Mouse (Mus musculus): ENCODE results near the gene Sh2d4b. TPM values are rescaled to one million over a fixed set of nuclear protein-coding genes. Genes with fewer than 3 reads are reported as not detected.
A peak's percentile ranks its signal among the peaks of the same experiment; 100 is the strongest.

Sh2d4b gene
- polyA plus RNA-seq, 1 experiment, result 0.40 TPM

DNA sequence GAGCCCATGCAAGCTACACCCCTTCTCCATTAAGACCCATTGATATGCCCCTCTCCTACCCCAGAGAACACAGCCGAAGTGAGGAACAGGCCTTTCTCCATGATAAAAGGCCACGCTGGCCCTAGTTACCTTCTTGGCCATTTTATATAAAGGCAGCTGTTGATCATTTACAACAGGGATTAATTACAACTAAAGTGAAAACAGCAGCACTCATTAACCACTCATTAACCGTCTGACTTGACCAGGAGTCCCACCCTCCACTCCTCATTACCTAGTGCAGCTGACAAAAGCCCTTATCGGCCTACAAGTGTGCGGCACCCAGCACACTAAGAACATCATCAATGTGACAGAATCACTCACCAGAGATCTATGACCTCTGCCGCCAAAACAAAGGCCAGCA is 20.6 kb upstream of the Sh2d4b start:
- no peak for TF ChIP-seq CTCF (IDR thresholded peaks at IDR 0.05; ENCODE audit: low read depth, low read length)
- no peak for TF ChIP-seq POLR2A (IDR thresholded peaks at IDR 0.05; ENCODE audit: borderline replicate concordance, low read depth, low read length)
- Histone ChIP-seq H3K4me3 (ENCODE audit: insufficient read depth, low read length) (no peak overlapping the region), H3K27ac (ENCODE audit: insufficient read depth, low read depth, low read length) (no peak overlapping the region), H3K4me1 (ENCODE audit: control insufficient read depth, insufficient read depth, low read length) (peaks cover 21% of the 10 kb centered on the region)

DNA sequence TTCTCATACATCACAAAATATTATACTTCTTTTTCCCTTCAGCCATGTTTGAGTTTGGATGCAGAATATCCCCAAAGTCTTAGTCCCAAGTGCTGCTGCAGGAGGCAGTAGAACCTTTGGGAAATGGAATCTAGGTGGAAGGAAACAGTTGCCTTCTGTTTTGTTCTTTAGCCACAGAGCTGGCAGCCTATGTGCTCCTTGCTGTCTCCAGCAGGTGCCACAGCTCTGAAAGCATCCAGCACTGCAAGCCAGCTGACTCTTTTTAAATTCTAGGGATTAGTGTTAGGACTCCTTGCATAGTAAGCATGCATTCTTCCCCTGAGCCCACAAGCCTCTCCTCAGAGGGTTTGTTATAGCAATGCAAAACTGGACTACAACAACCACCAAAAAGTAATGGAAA is 18.5 kb upstream of the Sh2d4b start:
- peaks cover 15% of the 10 kb centered on the region for H3K4me1 ChIP-seq (ENCODE audit: control insufficient read depth, insufficient read depth, low read length)
- H3K4me3 ChIP-seq (ENCODE audit: insufficient read depth, low read length), result no peak overlapping the region
- TF ChIP-seq CTCF (IDR thresholded peaks at IDR 0.05; ENCODE audit: low read depth, low read length) (no peak), POLR2A (IDR thresholded peaks at IDR 0.05; ENCODE audit: borderline replicate concordance, low read depth, low read length) (no peak)
- no peak overlapping the region for H3K27ac ChIP-seq (ENCODE audit: insufficient read depth, low read depth, low read length)

DNA sequence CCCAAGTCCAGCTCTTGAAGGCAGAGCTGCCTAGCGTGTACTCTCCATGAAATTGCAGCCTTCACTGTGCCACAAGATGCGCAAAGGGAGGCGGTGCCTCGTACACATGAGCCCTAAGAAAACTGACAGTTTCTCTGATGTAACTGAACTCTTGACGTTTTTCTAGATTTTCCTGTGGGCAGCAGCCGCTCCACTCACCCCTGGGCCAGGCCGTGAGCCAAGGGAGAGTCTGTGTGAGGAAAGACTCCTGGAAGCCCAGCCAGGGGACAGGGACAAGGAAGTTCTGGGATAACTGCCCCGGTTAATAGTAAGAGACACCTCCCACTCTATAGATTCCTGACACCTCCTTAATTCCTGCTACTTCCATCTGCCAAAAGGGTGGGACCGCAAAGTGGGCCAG is 15.7 kb upstream of the Sh2d4b start:
- Histone ChIP-seq H3K27ac (ENCODE audit: insufficient read depth, low read depth, low read length) (no peak overlapping the region), H3K4me3 (ENCODE audit: insufficient read depth, low read length) (no peak overlapping the region), H3K4me1 (ENCODE audit: control insufficient read depth, insufficient read depth, low read length) (peaks cover 15% of the 10 kb centered on the region)
- TF ChIP-seq POLR2A (IDR thresholded peaks at IDR 0.05; ENCODE audit: borderline replicate concordance, low read depth, low read length), result no peak
- TF ChIP-seq CTCF (IDR thresholded peaks at IDR 0.05; ENCODE audit: low read depth, low read length), result no peak

DNA sequence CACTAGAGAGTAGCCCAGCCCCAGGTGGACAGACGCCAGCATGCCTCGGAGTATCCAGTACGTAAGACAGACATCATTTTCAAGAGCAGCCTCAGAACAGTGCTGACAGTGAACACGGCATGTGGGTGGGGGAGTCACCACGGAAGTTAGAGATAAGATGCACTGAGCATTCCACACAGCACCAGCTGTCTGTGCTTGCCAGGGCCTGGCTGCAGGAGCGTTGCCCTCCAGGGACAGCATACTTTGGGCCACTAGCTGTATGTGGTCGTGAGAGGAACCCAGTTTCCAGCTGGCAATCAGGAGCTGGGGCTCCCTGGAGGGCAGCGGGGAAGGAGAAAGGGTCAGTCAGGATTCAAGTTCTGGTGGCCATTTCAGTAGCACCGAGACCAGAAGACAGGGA is 13.7 kb upstream of the Sh2d4b start:
- no peak overlapping the region for H3K4me3 ChIP-seq (ENCODE audit: insufficient read depth, low read length)
- H3K27ac ChIP-seq (ENCODE audit: insufficient read depth, low read depth, low read length), result no peak overlapping the region
- peaks cover 15% of the 10 kb centered on the region for H3K4me1 ChIP-seq (ENCODE audit: control insufficient read depth, insufficient read depth, low read length)
- no peak for TF ChIP-seq CTCF (IDR thresholded peaks at IDR 0.05; ENCODE audit: low read depth, low read length)
- TF ChIP-seq POLR2A (IDR thresholded peaks at IDR 0.05; ENCODE audit: borderline replicate concordance, low read depth, low read length), result no peak

DNA sequence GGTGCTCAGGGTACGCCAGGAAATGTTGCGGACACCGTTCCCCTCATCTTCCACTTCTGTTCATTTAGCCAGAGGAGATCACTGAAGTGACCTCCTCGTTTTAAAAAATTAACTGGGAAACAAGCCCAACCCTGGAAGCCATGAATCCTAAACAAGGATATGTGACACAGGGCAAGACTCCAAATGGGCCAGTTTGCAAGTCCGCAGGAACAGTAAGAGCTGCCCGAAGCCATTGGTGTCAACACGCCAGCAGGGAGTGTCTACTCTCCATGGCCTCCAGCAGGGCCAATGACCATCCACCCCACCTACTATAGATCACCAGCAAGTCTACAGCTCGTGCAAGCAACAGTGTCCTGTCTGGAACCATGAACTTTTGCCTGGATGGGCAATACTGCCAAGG is 12.7 kb upstream of the Sh2d4b start:
- Histone ChIP-seq H3K4me1 (ENCODE audit: control insufficient read depth, insufficient read depth, low read length) (peaks cover 15% of the 10 kb centered on the region), H3K27ac (ENCODE audit: insufficient read depth, low read depth, low read length) (no peak overlapping the region), H3K4me3 (ENCODE audit: insufficient read depth, low read length) (no peak overlapping the region)
- TF ChIP-seq POLR2A (IDR thresholded peaks at IDR 0.05; ENCODE audit: borderline replicate concordance, low read depth, low read length) (no peak), CTCF (IDR thresholded peaks at IDR 0.05; ENCODE audit: low read depth, low read length) (no peak)

DNA sequence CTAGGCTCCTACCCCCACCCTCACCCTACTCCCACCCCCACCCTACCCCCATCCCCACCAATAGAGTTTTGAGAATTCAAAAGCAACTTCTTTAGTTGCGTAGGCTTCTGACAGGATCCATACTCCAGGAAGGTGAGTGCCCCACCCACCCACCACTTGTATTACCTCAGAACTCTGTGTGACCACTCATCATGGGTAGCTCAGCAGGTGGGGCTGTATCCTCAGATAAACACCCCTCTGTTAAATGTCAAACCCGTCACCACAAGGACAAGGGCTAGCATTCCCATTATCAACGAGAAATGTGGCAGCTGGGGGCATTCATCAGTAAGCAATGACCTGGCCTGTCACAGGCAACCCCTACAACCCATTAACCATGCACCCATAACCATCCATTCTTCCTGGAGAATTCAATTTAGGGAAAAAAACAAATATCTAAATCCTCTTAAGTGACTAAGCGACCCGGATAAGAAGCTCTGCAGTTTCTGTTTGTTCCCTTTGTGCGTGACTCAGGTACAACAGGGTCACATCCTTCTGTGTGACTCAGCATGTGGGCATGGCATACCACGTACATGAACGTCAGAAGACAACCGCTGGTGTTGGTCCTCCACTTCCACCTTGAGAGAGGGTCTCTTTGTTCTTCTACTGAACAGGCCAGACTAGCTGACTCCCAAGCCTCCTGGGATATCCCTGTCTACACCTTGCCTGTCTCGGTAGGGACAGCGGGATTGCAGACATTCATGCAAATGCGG is 9.4 kb upstream of the Sh2d4b start:
- H3K4me1 ChIP-seq (ENCODE audit: control insufficient read depth, insufficient read depth, low read length), result peaks cover 15% of the 10 kb centered on the region
- H3K4me3 ChIP-seq (ENCODE audit: insufficient read depth, low read length), result no peak overlapping the region
- no peak for TF ChIP-seq CTCF (IDR thresholded peaks at IDR 0.05; ENCODE audit: low read depth, low read length)
- TF ChIP-seq POLR2A (IDR thresholded peaks at IDR 0.05; ENCODE audit: borderline replicate concordance, low read depth, low read length), result no peak
- no peak overlapping the region for H3K27ac ChIP-seq (ENCODE audit: insufficient read depth, low read depth, low read length)

DNA sequence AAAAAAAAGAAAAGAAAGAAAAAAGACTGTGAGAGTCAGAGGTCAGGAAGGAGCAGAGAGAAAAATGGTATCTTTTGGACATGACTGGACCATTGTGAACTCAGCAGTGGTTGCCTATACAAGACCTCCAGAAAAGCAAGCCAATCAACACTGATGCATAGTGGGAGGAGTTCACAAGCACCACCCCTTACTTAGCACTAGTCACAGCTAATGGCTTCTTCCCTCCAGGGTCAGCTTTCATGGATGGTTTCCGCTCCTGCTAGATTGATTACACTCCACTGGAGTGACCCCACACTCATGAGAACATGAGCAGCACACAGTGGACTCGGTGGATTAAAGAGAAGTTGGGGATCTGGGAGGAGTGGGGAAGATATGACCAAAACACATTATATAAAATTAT is 7.2 kb upstream of the Sh2d4b start:
- TF ChIP-seq POLR2A (IDR thresholded peaks at IDR 0.05; ENCODE audit: borderline replicate concordance, low read depth, low read length) (no peak), CTCF (IDR thresholded peaks at IDR 0.05; ENCODE audit: low read depth, low read length) (no peak)

DNA sequence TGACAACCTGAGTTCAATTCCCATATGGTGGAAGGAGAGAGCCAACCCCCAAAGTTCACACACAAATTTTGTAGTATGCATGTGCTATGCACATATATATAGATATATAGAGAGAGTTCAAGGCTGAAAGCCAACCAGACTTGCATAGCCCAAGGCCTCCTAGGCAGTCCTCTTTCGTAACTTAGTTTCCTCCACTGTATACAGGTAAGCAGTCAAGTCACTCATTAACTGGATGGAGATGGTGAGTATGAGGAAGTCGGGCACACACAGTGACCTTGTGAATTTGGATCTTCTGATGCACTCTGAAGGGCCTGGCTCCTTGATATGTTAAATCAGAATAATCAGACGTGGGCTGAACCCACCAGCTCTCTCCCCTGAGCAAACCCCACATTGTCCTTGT is 4.8 kb upstream of the Sh2d4b start:
- no peak for TF ChIP-seq CTCF (IDR thresholded peaks at IDR 0.05; ENCODE audit: low read depth, low read length)
- no peak for TF ChIP-seq POLR2A (IDR thresholded peaks at IDR 0.05; ENCODE audit: borderline replicate concordance, low read depth, low read length)
- no peaks in the 10 kb centered on the region; the same call in 1 of the 2 replicates for H3K4me1 ChIP-seq (ENCODE audit: control insufficient read depth, insufficient read depth, low read length)
- H3K4me3 ChIP-seq (ENCODE audit: insufficient read depth, low read length), result no peak overlapping the region
- no peak overlapping the region for H3K27ac ChIP-seq (ENCODE audit: insufficient read depth, low read depth, low read length)

More for the DNA sequence above, 7.2 kb upstream of the Sh2d4b start:
- peaks cover 9% of the 10 kb centered on the region for H3K4me1 ChIP-seq (ENCODE audit: control insufficient read depth, insufficient read depth, low read length)
- H3K27ac ChIP-seq (ENCODE audit: insufficient read depth, low read depth, low read length), result no peak overlapping the region
- H3K4me3 ChIP-seq (ENCODE audit: insufficient read depth, low read length), result no peak overlapping the region

DNA sequence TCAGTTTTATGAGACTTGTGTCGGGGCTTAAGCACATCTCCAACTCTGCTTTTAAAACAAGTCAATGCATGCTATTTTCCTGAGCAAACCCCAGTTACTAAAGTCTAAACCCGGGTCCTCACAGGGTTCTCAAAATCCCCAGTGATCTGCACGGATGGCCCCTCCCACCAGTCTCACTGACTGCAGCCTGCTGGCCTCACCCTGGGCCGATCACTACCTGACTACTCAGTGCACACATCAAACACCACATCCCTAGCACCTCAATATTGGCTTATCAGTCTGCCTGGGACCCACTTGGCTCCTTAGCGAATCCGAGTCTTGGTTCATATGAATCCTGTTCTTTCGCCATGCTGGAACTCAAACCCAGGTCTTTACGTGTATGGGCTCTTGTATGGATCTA is 2.6 kb upstream of the Sh2d4b start:
- H3K4me1 ChIP-seq (ENCODE audit: control insufficient read depth, insufficient read depth, low read length), result no peaks in the 10 kb centered on the region; the same call in 1 of the 2 replicates
- H3K4me3 ChIP-seq (ENCODE audit: insufficient read depth, low read length), result no peak overlapping the region
- H3K27ac ChIP-seq (ENCODE audit: insufficient read depth, low read depth, low read length), result no peak overlapping the region
- TF ChIP-seq CTCF (IDR thresholded peaks at IDR 0.05; ENCODE audit: low read depth, low read length) (no peak), POLR2A (IDR thresholded peaks at IDR 0.05; ENCODE audit: borderline replicate concordance, low read depth, low read length) (no peak)

DNA sequence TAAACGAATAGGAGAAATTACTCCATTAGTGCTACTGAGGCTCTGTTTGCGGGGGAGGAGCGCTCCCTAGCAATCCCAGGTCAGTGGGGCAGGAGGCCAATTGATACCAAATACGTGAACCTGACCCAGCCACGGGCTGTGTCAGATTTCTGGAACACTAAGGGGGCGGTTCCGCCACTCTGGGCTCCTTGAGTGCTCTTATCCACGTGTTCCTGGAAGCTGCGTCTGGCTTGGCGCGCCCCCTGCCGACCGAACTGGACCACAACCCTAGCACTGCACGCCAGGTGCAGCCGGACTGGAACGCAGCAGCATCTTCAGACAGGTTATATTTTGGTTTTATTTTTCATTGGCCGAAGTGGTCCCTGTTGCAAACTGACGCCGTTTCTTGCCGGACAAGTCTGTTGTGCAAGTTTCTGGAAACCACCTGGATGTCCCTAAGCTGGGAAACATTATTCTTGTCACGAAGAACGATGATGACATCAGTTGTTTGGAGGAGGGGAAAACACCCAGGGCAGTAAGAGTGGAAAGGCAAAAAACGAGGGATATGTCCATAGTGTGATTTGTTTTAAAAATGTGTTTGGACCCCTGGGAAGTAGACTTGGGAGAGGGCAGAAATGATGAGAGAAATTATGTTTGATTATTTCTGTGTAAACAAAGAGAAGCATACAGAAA is 1.6 kb upstream of the Sh2d4b start:
- Histone ChIP-seq H3K4me1 (ENCODE audit: control insufficient read depth, insufficient read depth, low read length) (no peaks in the 10 kb centered on the region; the same call in 1 of the 2 replicates), H3K4me3 (ENCODE audit: insufficient read depth, low read length) (no peak overlapping the region), H3K27ac (ENCODE audit: insufficient read depth, low read depth, low read length) (no peak overlapping the region)
- peak; percentile 92 for TF ChIP-seq CTCF (IDR thresholded peaks at IDR 0.05; ENCODE audit: low read depth, low read length)
- no peak for TF ChIP-seq POLR2A (IDR thresholded peaks at IDR 0.05; ENCODE audit: borderline replicate concordance, low read depth, low read length)

All from bone marrow macrophage, adult 2 months (primary cell).